Mouse (Mus musculus) frontal cortex, postnatal 36 days (tissue): ENCODE measurements around the gene Fam234a.
"Not testable (repeated sequence)": the region's sequence is repeated elsewhere in the genome, so short reads cannot be mapped to it uniquely, and the experiment has no call there.

Experiments used
- DNase-seq, 2 experiments: peaks; one replicate each; pipeline ENCODE4 v3.0.0; 2022; ENCODE audit warnings: low spot score in 2 of 2

The Fam234a gene

DNA sequence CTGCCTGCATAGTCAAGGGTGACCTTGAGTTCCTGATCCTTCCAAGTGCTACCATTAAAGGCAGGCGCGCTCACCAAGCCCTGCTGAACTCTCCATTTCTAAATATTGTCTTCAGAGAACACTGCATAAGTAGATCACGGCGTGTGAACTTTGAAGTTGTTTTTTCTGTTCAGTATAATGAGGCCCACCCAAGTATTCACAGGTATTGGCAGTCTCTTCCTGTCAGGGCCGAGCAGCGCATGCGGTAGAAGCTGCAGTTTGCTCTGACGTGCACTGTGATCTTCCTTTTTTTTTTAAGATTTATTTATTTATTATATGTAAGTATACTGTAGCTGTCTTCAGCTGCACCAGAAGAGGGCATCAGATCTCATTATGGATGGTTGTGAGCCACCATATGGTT is 9.7 kb downstream of the Fam234a start:
- DNase-seq, result no peak

DNA sequence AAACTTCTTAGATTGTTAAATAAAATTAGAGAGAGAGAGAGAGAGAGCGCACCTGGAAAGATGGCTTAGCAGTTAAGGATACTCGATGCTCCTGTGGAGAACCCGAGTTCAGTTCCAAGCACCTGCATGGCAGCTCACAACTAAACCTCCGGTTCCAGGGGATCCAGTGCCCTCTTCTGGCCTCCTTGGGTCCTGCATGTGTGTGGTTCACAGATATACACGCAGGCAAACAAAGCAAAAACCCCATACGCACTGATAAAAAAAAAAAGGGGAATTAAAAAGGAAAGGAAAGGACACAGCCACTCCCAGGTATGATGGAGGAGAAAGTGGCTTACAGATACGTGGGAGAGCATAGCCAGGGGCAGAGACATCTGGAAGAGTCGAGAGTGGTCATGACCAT is 11.2 kb downstream of the Fam234a start:
- DNase-seq, result no peak

DNA sequence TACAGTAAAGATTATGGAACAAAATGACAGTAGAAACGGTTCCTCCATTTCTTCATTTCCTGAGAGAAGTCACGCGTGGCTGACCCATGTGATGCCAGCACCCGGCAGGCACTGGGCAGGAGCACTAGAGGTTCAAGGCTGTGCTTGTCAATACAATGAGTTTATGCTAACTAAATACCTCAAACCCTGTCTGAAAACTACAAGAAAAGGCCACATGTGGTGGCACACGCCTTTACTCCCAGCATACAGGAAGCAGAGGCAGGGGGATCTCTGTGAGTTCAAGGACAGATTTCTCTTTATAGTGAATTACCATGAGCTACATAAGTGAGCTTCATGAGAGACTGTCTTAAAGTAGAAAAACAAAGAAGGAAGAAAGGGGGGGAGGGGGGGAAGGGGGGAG is 12.9 kb downstream of the Fam234a start:
- DNase-seq, result no peak

DNA sequence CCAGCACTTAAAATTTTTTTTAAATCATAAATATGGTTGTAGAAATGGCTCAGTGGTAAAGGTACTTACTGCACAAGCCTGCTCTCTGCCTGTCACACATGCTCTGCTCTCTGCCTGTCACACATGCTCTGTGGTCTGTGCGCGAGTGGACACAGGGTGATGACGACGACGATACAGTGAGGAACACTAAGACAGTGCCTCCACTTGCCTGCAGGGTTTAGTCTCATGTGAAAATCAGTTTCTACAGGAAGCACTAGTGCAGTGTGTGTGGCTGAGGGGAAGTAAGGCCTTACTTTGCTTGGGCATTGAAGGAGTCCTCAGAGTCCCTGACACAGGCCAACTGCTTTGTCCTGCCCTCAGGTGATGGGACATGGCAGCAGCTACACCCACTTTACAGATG is 14.3 kb downstream of the Fam234a start:
- DNase-seq, result no peak

DNA sequence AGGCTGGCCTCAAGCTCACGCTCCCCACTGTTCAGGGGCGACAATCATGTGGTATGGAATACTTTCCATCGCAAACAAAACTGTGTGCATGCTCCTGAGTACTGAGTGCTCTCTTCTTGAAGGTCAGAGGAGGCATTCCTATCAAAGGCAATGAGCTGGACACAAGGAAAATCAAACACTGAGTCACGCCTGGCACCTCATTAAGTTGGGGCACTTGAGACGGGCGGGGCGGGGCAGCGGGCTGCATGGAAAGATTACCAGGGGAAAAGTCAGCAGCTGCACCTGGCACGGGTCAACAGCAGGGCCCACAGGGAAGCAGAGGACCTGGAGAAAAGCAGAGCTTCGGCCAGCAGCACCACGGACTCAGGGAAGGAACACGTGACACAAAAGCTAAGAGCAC is 18.9 kb downstream of the Fam234a start:
- DNase-seq, result no peak

DNA sequence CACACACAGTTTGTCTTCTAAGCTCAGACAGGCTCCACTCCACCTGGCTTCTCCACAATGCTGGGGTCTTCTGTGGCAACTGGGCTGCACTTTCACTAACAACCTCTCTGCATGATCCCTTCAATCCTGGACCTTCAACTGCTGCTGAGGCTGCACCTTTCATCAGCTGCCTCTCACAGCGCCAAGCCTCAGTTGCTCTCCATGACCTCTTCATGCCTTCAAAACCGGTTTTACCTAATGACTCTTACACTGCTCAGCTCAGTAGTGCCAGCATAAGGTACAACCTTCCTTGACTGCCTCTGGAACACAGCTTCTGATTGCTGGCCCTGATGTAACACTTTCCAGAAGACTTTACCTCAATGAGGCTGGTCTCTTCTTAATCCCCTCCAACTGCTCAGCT is 22.5 kb downstream of the Fam234a start:
- no peak for DNase-seq

DNA sequence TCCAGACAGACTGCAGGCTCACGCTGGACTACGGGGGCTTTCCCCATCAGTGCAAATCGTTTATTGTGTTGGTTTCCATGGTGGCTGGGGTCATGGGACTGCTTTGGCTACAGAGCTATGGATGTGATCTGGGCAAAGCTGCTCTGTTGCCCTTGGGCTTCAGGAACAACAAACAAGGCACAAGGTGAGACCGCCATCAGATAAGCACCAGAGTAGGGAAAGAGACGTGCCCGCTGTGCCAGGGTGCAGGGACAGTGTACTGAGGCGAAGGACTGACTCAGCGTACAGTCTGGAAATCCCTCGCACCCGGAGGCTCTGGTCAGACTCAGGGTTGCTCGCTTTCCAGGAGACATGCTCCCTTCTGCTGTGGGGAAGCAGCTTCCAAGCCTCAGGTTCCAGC is 31.4 kb downstream of the Fam234a start:
- no peak for DNase-seq

DNA sequence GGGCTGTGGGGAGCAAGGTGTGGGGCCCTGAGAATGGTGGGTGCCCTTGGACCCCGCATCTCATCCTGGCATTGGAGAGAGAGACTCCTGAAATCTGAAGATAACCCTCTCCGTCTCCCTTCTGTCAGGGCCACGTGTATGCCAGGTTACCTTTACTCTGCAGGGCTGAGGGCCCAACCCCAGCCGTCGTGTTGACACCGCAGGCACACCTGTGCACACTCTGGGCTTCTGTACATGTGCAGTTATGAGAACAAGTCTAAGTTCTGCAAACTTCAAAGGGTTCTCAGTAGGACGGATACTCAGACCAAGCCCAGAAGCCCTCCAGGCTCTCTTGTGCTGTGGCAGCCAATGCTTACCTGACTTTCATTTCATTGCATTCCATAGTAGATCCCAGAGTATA is 31.8 kb downstream of the Fam234a start:
- no peak for DNase-seq

DNA sequence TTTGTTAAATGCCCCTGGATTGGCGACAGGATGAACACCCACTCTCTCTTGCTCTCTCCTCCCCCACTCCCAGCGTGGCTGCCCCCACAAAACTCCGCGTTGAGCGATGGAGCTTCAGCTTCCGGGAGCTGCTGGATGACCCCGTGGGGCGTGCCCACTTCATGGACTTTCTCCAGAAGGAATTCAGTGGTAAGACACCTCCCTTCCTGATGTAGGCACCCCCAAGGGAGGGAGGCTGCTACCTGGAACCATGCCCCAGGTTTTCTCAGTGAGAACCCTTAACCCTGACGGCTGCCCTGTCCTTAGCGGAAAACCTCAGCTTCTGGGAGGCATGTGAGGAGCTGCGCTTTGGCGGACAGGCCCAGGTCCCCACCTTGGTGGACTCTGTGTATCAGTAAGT is 36.4 kb downstream of the Fam234a start, which contains the start of gene Arhgdig:
Gene Arhgdig (minus strand): TSS at position 101 of the 400 bp plus-strand sequence.
- no peak for DNase-seq

DNA sequence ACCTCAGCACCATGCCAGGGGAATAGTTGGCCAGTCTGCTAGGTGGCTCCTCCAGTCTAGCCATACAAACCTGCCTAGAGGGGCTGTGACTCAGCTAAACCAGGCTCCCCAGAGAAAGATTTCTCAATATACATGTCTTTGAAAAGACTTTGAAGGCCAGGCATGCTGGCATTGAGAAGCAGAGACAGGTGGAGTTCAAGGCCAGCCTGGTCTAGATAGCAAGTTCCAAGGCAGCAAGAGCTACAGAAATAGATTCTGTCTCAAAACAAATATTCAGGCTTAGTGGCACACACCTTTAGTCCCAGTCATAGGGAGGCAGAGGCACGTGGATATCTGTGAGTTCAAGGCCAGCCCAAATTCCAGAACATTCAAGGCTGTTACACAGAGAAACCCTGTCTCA is 37.6 kb downstream of the Fam234a start:
- DNase-seq, result no peak

DNA sequence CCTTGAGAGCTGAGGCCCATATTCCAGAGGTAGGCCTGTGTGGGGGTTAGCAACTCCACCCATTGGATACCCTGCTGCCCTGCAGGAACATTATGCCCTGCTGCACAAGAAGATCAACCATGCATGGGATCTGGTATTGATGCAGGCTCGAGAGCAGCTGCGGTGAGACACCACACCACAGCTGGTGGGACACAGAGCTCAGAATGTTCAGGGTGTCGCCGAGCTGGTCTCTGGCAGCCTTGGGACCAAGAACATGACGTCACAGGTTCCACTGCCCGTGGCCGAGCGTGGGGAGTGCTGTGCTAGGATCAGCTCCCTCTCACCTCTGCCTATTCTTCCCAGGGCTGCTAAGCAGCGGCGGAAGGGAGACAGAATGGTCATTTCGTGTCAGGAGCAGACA is 39.3 kb downstream of the Fam234a start:
- DNase-seq, result no peak

DNA sequence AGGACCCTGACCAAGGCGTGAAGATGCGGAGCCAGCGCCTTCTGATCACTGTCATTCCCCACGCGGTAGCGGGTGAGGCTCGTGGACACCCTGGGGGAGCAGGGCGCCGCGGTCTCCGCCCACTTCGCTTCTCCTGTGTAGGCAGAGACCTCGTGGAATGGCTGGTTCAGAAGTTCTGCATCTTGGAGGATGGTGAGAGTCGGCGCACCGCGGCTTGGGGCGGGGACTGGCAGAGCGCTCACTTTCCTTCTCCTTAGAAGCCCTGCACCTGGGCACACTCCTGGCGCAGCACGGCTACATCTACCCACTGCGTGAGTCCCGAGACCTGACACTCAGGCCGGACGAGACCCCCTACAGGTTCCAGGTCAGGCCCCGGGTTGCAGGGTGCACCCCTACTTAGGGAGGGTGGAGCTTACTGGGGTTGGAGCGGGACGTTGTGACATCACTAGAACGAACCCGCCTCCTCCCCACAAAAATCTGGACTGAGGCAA is 40.7 kb downstream of the Fam234a start:
- DNase-seq, result peak; percentile 75 to 83

DNA sequence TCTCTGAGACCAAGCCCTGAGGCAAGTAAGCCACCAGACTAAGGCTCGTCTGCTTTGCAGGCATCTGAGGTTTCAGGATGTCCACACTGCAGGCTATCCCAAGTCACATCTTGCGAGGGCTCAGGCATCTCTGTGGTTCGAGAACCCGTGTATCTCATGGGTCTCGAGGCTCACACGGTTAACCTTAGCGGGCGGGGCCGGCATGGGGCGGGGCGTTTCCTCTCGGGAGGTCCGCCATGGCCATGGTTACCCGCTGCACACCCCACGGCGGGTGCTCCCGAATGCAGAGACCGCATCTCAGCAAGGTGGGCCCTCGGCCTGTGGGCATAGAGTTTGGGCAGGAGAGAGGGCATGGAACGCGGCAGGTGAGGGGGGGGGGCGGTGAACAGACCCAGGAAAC is 41.3 kb downstream of the Fam234a start, which contains the start of gene Rgs11:
Gene Rgs11 (plus strand): TSS at position 215 of the 400 bp plus-strand sequence.
- peak; percentile 30 to 45 for DNase-seq

DNA sequence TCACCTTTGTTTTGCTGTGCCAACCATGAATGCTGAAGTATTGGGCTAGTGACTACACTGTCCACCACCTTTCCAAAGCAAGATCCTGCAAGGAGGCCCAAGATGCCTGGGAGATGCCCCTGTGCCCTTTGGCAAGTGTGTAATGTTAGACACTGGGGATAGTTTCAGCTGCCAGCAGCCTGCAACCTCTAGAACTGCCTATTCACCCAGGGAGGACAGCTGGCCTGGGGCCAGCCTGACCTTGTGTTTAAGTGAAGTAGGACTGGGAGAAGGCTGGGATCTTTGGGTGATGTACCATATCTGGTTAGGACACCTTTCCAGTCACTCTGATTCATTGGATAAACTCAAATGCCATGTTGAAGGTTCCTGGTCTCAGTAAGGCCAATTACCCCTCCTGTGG is 42.0 kb downstream of the Fam234a start:
- DNase-seq, result no peak

DNA sequence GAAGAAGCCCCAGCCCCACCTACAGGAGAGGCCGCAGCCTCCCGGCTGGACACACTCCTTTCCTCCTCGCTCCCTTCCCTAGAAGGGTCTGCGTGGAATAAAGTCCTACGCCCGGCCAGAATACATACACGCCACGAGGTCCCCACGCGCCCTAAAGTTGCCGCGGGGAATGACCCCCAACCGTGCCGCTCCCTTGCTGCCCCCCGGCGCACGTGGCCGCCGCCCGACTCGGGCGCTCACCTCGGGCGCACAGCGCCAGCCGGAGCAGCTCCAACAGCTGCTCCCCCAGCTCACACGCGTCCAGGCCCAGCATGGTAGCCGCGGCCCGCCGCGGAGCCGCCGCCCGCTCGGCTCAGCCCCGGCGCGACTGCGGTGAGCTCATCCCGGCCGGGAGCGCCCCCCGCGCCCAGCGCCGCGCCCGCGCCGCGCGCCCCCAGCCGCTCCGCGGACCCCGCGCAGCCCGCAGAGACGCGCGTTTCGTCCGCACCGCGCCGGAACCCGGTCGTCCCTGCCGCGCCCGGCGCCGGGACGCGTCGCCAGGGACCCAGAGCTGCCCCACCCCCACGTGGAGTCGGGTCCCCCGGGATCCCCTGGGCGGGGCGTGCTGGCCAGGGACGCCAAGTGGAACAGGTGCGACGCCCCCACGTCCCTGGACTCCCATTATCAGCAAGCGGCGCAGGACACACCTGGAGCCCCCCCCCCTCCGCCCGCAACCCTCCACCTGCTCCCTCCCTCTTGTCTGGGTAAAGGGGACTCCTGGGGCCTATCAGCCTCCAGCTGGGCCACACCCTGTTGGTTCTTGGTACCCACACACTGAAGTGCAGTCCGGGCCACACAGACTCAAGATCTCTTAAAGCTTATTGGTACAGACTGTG is 43.0 kb downstream of the Fam234a start:
- DNase-seq, result peak; percentile 21 to 25

DNA sequence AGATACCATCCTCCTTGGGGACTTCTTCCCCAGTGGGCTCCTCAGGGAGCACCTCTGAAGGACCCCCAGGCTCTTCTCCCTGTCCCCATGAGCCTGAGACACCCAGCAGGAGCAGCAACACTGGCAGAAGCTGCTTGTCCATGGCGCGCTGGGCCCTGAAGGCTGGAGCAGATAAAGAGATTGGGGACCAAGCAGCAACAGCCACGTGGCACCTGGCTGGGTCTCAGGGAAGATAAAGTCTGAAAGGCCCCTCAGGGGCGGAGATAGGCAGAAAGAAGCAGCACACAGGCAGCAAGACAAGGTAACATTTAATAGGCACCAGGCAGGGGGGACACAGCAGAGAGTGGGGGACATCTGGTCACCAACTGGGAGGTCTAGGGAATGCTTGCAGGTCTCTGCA is 45.1 kb downstream of the Fam234a start, which contains the start of gene Pdia2:
Gene Pdia2 (minus strand): TSS at position 196 of the 400 bp plus-strand sequence.
- no peak for DNase-seq

DNA sequence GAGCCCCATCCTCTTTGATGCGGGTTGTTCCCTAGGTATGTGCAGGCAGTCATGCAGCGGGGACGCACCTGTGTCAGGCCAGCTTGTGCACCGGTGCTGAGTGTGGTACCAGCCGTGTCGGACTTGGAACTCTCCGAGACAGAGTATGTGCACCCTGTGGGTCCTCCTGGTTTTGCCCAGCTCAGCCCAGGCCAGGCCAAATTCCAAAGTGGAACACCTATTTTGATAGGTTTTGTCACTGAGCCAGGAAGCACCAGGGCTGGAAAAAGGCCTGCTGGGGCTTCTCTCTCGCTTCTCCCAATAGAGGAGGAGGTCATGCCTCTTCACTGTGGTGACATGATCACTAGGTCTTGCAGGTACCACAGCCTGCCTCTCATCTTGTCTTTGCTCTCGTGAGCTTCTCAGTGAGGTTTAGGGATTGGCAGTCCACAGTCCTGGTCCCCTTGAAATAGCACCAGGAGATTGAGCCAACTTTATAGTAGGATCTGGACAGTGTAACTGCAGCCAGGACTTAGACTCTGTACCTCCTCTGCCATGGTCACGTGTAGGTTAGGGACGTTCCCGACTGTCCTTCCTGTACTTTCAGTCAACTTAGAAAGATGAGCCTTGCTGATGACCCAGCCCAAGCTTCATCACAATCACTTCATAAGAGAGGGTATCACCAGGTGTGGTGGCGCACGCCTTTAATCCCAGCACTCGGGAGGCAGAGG is 51.4 kb downstream of the Fam234a start:
- DNase-seq, result no peak

DNA sequence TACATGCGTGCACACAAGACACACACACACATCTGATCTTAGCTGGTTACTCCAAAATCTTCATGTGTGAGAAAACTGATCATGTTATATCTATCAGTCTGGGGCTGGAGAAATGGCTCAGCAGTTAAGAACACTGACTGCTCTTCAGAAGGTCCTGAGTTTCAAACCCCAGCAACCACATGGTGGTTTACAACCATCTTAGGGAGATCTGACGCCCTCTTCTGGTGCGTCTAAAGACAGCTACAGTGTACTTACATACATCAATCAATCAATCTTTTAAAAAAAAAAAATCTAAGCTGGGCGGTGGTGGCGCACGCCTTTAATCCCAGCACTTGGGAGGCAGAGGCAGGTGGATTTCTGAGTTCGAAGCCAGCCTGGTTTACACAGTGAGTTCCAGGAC is 52.6 kb downstream of the Fam234a start:
- not testable (repeated sequence) for DNase-seq

DNA sequence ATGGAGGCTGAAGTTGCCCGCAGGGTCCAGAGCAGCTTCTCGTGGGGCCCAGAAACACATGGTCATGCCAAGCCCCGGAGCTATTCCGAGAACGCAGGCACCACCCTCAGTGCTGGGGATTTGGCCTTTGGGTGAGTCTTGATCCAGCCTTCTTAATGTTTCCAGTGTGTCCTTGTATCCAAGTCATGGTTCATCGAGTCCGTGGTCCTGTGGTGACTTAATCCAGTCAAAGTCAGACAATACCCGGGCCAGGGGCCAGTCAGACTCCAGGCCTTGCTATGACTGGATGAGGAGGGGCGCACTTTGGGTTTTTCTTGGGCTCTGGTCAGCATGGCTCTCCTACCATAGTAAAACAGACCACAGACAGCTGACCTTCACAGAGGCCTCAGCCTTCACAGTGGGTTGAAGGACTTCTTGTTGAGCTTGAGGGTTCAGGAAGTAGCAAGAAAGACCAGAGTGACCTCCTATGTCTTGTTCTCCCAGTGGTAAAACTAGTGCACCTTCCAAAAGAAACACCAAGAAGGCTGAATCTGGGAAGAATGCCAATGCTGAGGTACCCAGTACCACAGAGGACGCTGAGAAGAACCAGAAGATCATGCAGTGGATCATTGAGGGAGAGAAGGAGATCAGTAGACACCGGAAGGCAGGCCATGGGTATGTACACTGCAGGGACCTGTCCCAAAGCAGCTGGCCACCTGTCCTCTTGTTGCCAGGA is 55.8 kb downstream of the Fam234a start:
- no peak for DNase-seq

DNA sequence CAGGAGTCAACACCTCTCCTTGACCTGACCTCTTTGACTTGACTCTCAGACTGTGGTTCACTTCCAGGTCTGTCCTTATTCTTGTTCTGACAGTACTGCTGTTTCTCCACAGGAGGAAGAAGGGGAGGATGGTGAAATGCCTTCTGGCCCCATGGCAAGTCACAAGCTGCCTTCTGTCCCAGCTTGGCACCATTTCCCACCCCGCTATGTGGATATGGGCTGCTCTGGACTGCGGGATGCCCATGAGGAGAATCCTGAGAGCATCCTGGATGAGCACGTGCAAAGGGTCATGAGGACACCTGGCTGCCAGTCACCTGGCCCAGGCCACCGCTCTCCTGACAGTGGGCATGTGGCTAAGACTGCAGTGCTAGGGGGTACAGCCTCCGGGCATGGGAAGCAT is 56.5 kb downstream of the Fam234a start:
- DNase-seq, result no peak

DNA sequence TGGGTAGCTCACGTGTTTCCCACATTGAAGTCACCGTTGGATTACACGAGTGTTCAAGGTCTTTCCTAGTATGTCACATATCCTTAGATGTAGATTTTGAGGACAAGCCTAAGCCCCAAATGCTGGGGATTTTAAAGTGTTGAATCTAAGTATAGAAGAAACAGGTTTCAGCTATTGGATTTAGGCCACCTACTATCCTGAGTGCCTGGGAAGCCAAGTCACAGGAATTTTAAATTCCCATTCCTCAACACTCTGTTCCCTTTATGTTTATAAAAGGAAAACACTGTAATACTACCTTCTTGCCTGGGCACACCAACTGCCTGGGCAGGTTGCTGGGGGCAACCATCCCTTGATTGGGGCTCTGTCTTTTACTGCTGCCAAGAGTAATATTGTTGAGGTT is 62.9 kb downstream of the Fam234a start:
- DNase-seq, result peak in 1 of 2 experiments; percentile 19

DNA sequence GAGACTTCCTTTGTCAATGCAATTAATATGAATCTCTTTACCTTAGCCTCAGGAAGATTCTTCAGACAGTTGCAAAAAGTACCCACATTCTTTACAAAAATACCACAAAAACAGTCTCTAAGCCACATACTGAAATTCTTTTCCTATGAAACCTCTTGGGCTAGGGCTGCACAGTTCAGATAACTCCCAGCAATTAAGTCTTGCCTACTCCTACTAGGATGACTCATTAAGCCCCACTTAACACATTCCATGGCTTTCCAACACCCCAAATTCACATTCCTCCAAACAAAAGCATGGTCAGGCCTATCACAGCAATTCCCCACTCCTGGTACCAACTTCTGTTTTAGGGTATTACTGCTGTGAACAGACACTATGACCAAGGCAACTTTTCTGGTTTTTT is 65.4 kb downstream of the Fam234a start:
- no peak for DNase-seq
